Mouse (Mus musculus) A20 (cell line): ENCODE results near the gene Foxd2.
A peak's percentile ranks its signal among the peaks of the same experiment; 100 is the strongest.

ENCODE experiments used
- DNase-seq: peaks from one replicate; pipeline ENCODE4 v3.0.0-alpha.2; 2011; ENCODE audit warnings: low read depth, low spot score

Gene Foxd2

DNA sequence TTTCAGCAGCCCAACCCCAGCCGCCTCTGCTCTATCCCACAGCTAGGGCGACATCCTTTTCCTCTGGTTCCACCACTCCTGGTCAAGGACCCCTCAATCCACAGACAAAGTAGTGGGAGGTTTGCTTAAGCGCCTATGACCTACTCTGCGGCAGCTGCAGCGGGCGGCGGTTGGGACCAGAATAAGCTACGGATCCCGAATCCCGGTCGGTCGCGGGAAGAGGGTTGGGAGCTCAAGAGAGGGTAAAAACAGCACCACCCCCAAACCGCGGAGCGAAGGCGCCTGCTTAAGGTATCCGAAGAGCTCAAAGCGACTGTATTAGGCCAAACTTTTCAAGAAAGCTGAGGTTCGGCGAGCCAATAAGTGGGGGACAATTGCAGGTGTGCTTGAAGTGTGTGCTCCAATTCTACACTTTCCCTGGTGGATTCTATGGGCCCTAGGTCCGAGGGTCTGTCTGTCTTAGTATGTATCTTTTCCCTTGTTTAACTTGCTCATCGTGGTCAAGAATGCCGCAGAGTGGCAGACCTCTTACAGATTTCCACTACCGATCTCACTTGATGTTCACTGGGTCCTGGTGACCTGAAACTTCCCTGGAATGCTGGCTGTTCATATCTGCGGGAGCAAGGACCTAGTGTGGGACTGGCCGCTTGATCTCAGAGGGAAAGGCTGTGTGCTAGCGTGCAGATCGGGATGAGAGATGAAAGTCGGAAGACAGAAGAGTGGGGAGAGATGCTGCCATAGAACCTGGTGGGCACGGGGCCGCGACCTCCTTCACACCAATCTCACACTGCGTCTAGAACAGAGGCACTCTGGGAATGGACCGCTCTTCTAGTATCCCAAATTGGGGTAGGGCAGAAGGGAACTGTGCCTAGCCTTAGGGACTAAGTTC is 4.3 kb upstream of the Foxd2 start:
- no peak for DNase-seq

DNA sequence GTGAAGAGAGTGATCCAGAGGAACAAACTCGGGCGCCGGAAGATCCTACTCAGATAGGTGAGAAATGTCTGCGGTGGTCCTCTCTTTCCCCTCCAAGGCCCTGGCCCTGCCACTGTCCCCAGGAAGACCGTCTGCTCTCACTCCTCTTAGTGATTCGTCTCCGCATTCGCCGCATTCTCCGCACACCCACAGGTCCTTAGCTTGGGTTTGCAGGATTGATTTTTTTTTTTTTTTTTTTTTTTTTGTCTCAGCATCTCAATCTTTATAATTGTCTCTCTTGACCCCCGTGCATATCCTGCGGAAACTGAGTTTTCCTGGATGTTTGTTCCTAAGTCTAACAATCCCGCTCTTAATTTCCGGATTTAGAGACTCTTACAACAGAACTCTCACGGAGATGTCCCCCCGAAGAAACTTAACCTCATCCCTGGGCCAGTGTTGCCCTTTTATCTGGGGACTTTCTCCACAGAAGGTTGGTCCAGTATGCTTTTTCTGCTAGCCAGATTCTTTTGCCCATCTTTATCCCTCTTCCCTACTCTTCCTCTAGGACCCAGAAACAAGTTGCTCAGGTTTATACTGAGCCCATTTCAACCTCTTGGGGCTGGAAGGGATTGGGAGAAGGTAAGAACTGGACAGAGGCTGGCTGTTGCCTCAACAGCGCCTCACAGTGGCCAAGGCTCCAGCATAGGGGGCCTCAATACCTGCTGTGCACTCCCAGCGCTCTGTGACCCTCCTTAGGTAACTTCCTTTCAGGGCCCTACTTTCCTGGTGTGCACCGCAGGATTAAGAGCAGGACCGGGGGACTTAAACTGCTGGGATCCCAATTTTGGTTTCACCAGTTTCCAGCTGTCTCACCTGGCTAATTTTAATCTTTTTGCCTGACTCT is 1.2 kb upstream of the Foxd2 start:
- peak; percentile 87 for DNase-seq

DNA sequence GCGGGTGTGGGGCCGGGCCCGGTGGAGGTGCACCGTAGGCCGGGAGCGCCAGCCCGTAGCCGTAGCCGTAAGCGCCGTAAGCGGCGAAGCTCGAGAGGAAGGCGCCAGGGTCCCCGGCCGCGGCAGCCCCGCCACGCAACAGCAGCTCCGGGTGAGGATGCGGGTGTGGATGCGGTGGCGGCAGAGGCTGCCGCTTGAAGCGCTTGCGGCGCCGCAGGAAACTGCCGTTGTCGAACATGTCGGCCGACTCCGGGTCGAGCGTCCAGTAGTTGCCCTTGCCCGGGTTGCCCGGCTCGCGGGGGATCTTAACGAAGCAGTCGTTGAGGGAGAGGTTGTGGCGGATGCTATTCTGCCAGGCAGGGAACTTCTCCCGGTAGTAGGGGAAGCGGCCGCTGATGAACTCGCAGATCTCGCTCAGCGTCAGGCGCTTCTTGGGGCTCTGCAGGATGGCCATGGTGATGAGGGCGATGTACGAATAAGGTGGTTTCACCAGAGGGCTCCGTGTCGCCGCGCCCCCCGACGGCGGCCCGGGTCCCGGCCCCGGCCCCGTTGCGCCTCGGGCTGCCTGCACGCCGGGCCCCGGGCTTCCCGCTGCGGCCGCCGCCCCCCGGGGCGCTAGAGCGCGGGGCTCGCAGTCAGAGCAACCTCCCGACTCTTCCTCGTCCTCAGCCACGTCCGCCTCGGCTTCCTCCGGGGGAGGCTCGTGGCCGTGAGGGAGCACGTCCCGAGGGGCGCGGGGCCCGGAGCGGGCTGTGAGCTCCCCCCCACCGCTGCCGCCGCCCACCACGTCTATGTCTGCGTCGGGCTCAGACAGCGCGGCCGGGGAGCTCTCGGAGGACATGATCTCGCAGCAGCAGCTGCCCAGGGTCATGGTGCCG is 483 bp downstream of the Foxd2 start:
- no peak for DNase-seq

DNA sequence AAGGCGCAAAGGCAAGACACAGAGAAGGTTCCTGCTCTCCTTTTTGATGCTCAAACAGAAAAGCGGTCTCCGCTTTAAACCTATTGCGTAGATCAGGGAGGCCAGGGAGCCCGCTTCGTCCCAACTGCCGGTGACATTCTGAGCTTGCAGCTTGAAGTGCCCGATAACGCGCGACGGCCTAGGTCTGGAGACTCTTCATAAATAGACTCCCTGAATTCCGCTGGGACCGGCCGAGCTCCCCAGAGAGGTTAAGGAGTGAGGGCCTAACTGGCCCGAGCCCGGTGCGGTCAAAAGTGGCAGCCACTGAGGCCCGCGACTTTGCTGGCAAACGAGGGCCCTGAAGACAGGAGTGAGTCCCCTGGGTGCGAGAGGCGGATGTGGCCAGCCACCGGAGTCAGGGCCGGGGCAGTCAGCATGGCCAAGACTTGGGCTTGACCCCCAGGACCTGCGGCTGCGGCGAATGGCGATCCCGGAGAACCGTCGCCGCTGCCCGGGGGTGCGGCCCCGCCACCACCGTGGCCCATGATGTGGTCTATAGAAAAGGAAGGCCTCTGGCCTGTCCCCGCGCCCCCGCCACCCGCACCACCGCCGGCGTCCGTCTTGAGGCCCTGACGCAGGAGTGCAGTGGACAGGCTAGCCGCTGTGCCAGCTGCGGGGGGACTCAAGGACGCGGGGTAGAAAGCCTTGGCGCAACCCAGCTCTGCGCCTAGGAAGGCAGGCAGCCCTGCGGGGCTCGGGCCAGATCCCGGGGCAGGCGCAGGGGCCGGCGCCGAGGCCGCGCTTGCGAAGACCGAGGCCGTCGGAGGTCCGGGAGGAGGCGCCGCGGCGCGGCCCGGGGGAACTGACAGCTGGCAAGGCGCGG is 1.4 kb downstream of the Foxd2 start:
- DNase-seq = no peak

DNA sequence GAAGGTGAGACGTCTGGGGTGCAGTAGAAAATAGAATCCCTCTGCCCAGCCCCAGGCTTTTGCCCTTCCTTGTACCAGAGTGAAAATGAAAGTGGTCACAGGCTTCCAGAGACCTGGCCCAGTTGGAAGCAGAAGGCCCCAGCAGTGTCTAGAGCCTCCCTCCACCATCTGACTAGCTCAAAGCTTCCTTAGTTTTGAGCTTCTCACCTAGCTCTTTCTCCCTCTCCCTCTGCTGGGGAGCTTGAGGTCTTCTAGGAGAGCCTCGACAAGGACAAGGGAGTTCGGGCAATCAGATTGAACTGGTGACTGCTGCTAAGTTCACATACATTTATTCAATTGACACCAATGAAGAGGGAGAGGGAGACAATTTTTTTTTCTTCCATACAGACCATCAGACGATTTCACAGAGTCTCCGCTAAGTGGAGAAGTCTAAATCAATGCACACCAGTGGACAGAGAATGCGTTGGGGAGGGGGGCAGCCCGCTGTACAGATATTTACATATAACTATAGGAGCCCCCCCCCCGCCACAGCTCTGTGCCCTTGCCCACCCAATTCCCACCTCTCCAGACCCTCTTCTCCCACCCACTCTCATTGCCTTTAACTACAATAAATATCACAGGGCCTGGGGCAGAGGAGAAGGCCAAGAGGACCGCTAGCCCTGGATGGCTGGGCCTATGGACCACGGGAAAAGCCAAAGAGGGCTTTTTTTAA is 2.5 kb downstream of the Foxd2 start:
- no peak for DNase-seq

DNA sequence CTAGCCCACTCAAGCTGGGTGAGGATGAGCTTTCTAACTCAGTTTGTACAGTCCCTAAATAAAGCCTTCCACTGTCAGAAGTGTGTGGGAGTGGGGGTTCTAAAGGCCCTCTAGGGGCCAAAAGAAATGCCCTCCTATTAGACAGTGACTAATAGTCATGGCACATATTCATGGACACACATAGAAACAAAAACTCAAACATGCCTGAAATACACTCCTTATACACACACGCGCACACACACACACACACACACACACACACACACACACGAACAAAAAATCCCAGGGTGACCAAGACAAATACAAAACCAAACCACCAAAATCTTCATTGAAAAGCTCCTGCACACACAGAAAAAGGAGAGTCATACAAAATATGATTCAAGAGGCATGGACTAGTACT is 3.2 kb downstream of the Foxd2 start:
- DNase-seq = no peak

GRCm38 (mm10) chr4:114903422-114903782 is 5.3 kb downstream of the Foxd2 start:
- no peak for DNase-seq

DNA sequence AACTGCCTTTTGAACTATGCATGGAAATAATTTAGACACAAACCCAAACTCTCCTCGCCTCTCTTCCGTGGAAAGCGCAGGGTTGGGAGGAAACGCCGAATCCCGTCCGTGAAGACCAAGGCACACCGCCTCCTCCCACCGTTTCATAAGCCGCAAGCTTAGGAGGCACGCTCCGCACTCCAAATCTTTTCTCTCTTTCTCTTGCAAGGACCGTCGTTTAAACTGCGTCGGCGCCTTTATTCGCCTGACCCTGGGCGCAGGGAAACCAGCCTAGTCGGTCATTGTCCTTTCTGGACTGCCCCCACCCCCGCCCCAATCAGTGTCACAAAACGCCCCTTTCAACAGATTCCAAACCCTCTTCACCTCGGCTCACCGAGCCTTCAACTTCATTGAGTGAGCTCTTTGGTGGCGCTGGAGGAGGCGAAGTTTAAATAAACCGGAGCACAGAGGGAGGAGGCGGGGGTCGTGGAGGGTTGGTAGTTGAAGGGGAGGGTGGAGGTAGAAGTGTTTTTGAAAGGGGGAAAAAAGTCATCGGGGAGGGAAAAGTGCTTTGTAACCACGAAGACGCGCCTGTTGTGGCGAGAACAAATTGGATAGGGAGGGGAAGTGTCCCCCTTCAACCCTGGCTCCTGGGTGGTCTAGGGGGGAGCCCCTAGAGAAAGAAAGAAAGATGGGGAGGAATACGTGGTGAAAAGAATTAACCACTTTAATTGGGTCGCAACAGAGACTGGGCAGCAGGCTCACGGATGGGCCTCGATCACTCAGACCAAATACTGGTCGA is 5.8 kb downstream of the Foxd2 start:
- DNase-seq = no peak

- no peak for DNase-seq
Measured at GRCm38 (mm10) chr4:114901643-114902351, 6.9 kb downstream of the Foxd2 start.

GRCm38 (mm10) chr4:114900866-114901642 is 7.6 kb downstream of the Foxd2 start:
- no peak for DNase-seq

DNA sequence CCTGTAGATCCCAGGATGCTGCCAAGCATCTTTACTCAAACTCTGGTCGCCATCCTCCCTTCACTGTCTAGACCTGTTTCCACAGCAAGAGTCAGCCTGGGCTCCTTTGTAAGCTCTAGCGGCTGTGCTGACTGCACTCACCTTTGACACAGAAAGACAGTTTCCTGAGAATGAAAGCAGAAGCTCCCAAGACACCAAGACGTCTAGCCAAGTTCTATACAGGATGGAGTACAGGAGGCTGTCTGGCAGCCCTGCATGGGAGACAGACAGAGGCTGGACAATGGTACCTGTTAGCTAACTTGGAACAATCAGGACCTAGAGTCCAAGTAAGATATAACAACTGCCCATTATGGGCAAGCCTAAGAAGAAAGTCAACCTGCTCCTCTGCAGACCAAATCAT is 8.8 kb downstream of the Foxd2 start:
- DNase-seq = no peak

- peak; percentile 36 for DNase-seq
Measured at GRCm38 (mm10) chr4:114897853-114898252, 10.8 kb downstream of the Foxd2 start.

GRCm38 (mm10) chr4:114882232-114882631 is 26.4 kb downstream of the Foxd2 start:
- DNase-seq = no peak

- DNase-seq = no peak
Measured at GRCm38 (mm10) chr4:114876441-114876972, 32.2 kb downstream of the Foxd2 start.

DNA sequence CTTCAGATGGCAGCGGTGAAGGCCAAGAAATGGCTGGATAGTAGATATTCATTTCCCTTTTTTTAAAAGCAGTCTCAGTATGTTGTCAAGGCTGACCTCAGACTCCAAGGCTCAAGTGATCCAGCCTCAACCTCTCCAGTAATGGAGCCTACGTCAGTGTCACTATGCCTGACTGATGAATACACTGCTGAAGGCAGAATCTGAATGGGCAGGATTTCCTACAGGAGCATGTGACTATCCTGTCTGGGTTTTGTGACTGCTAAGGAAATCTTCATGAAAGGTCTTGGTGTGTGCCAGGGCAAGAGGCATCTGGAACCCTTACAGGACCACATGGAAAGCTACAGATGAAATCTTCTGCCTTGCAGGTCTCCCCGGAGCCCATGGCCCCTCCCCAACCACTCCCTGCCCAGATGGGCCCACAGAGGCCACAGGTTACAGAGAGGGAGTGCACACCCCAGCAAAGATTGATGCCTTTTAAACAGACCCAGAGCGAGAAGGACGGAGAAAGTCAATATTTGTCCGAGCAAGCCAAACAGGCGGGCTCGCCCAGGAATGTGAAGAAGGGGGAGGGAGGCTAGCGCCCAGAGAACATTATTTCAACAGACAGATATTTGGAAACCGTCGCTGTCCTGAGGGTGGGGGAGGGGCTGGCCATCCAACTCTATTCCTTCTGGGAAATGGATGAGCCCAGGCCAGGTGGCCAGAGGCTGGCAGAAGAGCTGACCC is 38.7 kb downstream of the Foxd2 start:
- no peak for DNase-seq

DNA sequence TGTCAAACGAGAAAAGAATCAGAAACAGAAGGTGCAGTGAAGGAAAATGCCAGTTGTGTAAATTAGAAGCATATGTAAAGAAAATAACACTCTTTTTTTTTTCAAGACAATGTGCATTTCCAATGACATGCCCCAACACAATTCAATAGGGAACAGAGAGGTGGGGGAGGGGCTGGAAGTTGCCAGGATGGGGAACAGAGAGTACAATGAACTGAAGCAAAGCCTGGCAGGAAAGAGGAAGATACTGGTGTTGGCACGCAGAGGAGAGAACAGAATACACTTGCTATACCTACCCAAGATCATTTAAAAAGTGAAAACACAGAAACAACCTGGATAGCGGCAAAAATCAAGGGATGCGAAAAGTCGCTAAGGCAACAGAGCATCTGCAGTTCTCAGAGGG is 45.5 kb downstream of the Foxd2 start:
- no peak for DNase-seq

DNA sequence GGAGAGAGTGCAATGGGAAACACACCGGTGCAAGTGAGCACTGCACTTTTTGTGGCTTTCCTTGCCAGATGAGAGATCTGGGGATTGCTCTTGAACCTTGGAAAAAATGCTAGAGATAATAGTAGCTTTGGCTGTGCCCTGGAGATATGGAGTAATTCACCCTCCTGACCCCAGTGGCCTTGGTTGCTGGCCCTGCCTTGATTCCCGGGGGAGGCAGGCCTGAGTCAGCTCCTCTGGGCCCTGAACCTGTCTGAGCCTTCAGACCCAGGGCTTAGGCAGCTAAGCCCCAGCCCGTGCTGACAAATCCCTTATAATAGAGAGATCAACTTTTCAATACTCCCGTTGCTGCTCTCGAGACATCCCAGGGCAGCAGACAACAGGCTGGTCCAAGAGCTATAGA is 50.2 kb downstream of the Foxd2 start:
- no peak for DNase-seq
